Mouse (Mus musculus): Measurements from ENCODE around the gene Dab2ip.

- TF ChIP-seq CTCF (IDR thresholded peaks at IDR 0.05; ENCODE audit: low read depth) (no peak), EP300 (optimal IDR thresholded peaks at IDR 0.05) (no peak)
These were observed 25.3 kb downstream of the Dab2ip start for GRCm38 (mm10) chr2:35583406-35583805.
